Comparison of ENCODE assay signal across 14 mouse cellular contexts in genomic region chr13:105047377-105047776, GRCm38 (mm10). TPM values are rescaled to one million over a fixed set of nuclear protein-coding genes. Genes with fewer than 3 reads are reported as not detected.
DNase-seq lines count a peak whose midpoint lies in the region; ATAC-seq and TF ChIP-seq lines count a peak whose summit lies in the region.
"Had no signal": no experiment of that assay in that cellular context is flagged by ENCODE, and none has a peak within 500 bp of the region (broad histone marks: within the 10 kb centered on the region; RNA-seq: fewer than 3 reads in every experiment).

No protein-coding gene starts in this region.

- no peak overlapping the region for H3K9ac ChIP-seq in heart, embryonic 12.5 days
- H3K9ac ChIP-seq in liver, embryonic 12.5 days: no peak overlapping the region
- H3K9ac ChIP-seq: embryonic facial prominence, embryonic 15.5 days; neural tube, embryonic 12.5 days had no signal

- no peak overlapping the region for H3K27ac ChIP-seq in heart, embryonic 12.5 days (ENCODE audit: poor library complexity, severe bottlenecking)
- H3K27ac ChIP-seq in bone marrow macrophage, adult 2 months (ENCODE audit: insufficient read depth, low read depth, low read length): no peak overlapping the region
- no peak overlapping the region for H3K27ac ChIP-seq in liver, embryonic 12.5 days
- H3K27ac ChIP-seq: embryonic facial prominence, embryonic 15.5 days; neural tube, embryonic 12.5 days had no signal

- H3K27me3 ChIP-seq in heart, embryonic 12.5 days (replicated peaks): no peaks in the 10 kb centered on the region
- H3K27me3 ChIP-seq in liver, embryonic 12.5 days (replicated peaks): peaks cover 30% of the 10 kb centered on the region
- H3K27me3 ChIP-seq: embryonic facial prominence, embryonic 15.5 days; neural tube, embryonic 12.5 days had no signal

- DNase-seq in heart, postnatal 14 days: no peak
- peak; percentile 34 for DNase-seq in CD4-positive, CD25-positive, alpha-beta regulatory T cell, adult 2 months (ENCODE audit: low read depth, low spot score)
- DNase-seq in embryo, embryonic 9.5 days (ENCODE audit: extremely low spot score): no peak
- no peak for DNase-seq in kidney, adult 18-20 months
- DNase-seq: adrenal gland, postnatal 25 days; gastrocnemius, postnatal 36 days; thymus, postnatal 4 days had no signal

- peak; percentile 56; the same call in 1 of the 2 replicates for ATAC-seq in heart, embryonic 12.5 days (ENCODE audit: insufficient number of reproducible peaks, low FRiP score)
- ATAC-seq in liver, embryonic 12.5 days: no peak

- H3K4me2 ChIP-seq in heart, embryonic 12.5 days: peak overlapping the region; percentile 33
- H3K4me2 ChIP-seq in liver, embryonic 12.5 days: peak overlapping the region; percentile 30
- H3K4me2 ChIP-seq: embryonic facial prominence, embryonic 15.5 days; neural tube, embryonic 12.5 days had no signal

- no peak for TF ChIP-seq CTCF in bone marrow macrophage, adult 2 months (IDR thresholded peaks at IDR 0.05; ENCODE audit: low read depth, low read length)

- 39% methylated on average over 9 of the region's 9 CpGs for WGBS in heart, embryonic 12.5 days
- WGBS in liver, embryonic 12.5 days (ENCODE audit: insufficient replicate concordance): 18% methylated on average over 9 of the region's 9 CpGs

- H3K4me3 ChIP-seq in heart, embryonic 12.5 days: no peak overlapping the region
- H3K4me3 ChIP-seq in bone marrow macrophage, adult 2 months (ENCODE audit: insufficient read depth, low read length): peak overlapping the region; percentile 32
- H3K4me3 ChIP-seq in liver, embryonic 12.5 days: 0 out of 2 replicates have a peak overlapping the region, but pooled peaks have one; percentile 5
- H3K4me3 ChIP-seq: embryonic facial prominence, embryonic 15.5 days; neural tube, embryonic 12.5 days had no signal

- H3K9me3 ChIP-seq in heart, embryonic 12.5 days (replicated peaks): no peaks in the 10 kb centered on the region
- no peaks in the 10 kb centered on the region for H3K9me3 ChIP-seq in liver, embryonic 12.5 days (replicated peaks)
- H3K9me3 ChIP-seq: embryonic facial prominence, embryonic 15.5 days; G1E; neural tube, embryonic 12.5 days had no signal

- intact Hi-C loops in heart, postnatal 14 days (cut with DNase I): loop anchor here (5.0 kb wide), 1 partner anchor 45 kb away; no protein-coding TSS in a partner anchor

- no peaks in the 10 kb centered on the region for H3K36me3 ChIP-seq in heart, embryonic 12.5 days
- no peaks in the 10 kb centered on the region for H3K36me3 ChIP-seq in liver, embryonic 12.5 days
- H3K36me3 ChIP-seq: embryonic facial prominence, embryonic 15.5 days; G1E; neural tube, embryonic 12.5 days had no signal

- peaks cover 14% of the 10 kb centered on the region; the same call in 1 of the 2 replicates for H3K4me1 ChIP-seq in heart, embryonic 12.5 days (replicated peaks)
- H3K4me1 ChIP-seq in bone marrow macrophage, adult 2 months (ENCODE audit: control insufficient read depth, insufficient read depth, low read length): peaks cover 10% of the 10 kb centered on the region
- H3K4me1 ChIP-seq in liver, embryonic 12.5 days: peaks cover 19% of the 10 kb centered on the region; the same call in 1 of the 2 replicates
- H3K4me1 ChIP-seq: embryonic facial prominence, embryonic 15.5 days; neural tube, embryonic 12.5 days had no signal

- no peak for TF ChIP-seq POLR2A in bone marrow macrophage, adult 2 months (IDR thresholded peaks at IDR 0.05; ENCODE audit: borderline replicate concordance, low read depth, low read length)

RNA-seq across cellular contexts. Expression of gene Rgs7bp, which starts 7.4 kb away (rescaled TPM):
- 3.5 and 3.6 TPM in 2 replicates for polyA plus RNA-seq in heart, embryonic 12.5 days (2016; fragmentation: Nextera tagmentation; extraction: Ambion mirVana)
- total RNA-seq in heart, postnatal 14 days (2021): 1 to 10 TPM; 3.8 to 4.3 TPM
- polyA plus RNA-seq in bone marrow macrophage, adult 2 months (2012; ENCODE audit: insufficient read depth, insufficient read length, missing spikeins): 0.11 TPM in 1 of 2 replicates, not detected in the other
- 0.54 and 0.64 TPM in 2 replicates for polyA plus RNA-seq in liver, embryonic 12.5 days (2016; fragmentation: Nextera tagmentation; extraction: Ambion mirVana)
- polyA plus RNA-seq: G1E had no signal

RNA-seq across cellular contexts. Expression of gene 4933425L06Rik, which starts 34.5 kb away (rescaled TPM):
- not detected in 2 replicates for polyA plus RNA-seq in heart, embryonic 12.5 days (2016; fragmentation: Nextera tagmentation; extraction: Ambion mirVana)
- total RNA-seq in heart, postnatal 14 days (2021): not detected
- polyA plus RNA-seq in bone marrow macrophage, adult 2 months (2012; ENCODE audit: insufficient read depth, insufficient read length, missing spikeins): not detected in 2 replicates
- polyA plus RNA-seq in liver, embryonic 12.5 days (2016; fragmentation: Nextera tagmentation; extraction: Ambion mirVana): not detected in 2 replicates
- total RNA-seq: adrenal gland, postnatal 25 days; gastrocnemius, postnatal 36 days; layer of hippocampus, postnatal 10 days had no signal
- polyA plus RNA-seq: embryonic facial prominence, embryonic 15.5 days; G1E; neural tube, embryonic 12.5 days had no signal
